Mouse (Mus musculus) intestine, embryonic 14.5 days (tissue): ENCODE data around the gene Rgs5. TPM values are rescaled to one million over a fixed set of nuclear protein-coding genes. Genes with fewer than 3 reads are reported as not detected.
A peak's percentile ranks its signal among the peaks of the same experiment; 100 is the strongest.

Source experiments
- ATAC-seq: fragments of 200-750 bp; cut with Nextera tagmentation; replicated peaks from 2 replicates; pipeline ENCODE4 v1.8.0; 2017; ENCODE audit warnings: low read depth, moderate number of reproducible peaks, moderate TSS enrichment, moderate library complexity; ENCODE audit not compliant: low FRiP score, low TSS enrichment
- DNase-seq: peaks from one replicate; pipeline ENCODE4 v3.0.0-alpha.2; 2018; ENCODE audit warnings: low spot score
- H3K27ac ChIP-seq: fragments of 300-500 bp; sonication (generic); 2 replicates; pipeline ENCODE4 v1.5.1; 2014; ENCODE audit warnings: low read depth, mild to moderate bottlenecking, control low read depth
- H3K27me3 ChIP-seq: fragments of 300-500 bp; sonication (generic); replicated peaks from 2 replicates; pipeline ENCODE4 v1.6.1; 2014; ENCODE audit warnings: low read length, control low read depth; ENCODE audit not compliant: control insufficient read depth, insufficient read depth
- H3K36me3 ChIP-seq: fragments of 300-500 bp; sonication (generic); 2 replicates; pipeline ENCODE4 v1.6.1; 2014; ENCODE audit warnings: low read length, control low read depth; ENCODE audit not compliant: control insufficient read depth, insufficient read depth
- H3K4me1 ChIP-seq: fragments of 300-500 bp; sonication (generic); replicated peaks from 2 replicates; pipeline ENCODE4 v1.6.1; 2014; ENCODE audit warnings: low read length, control low read depth, mixed read lengths; ENCODE audit not compliant: control insufficient read depth, insufficient read depth
- H3K4me2 ChIP-seq: fragments of 300-500 bp; sonication (generic); 2 replicates; pipeline ENCODE4 v1.6.1; 2014; ENCODE audit warnings: low read length
- H3K4me3 ChIP-seq: fragments of 300-500 bp; sonication (generic); 2 replicates; pipeline ENCODE4 v1.5.1; 2014; ENCODE audit warnings: low read depth, low read length, control low read depth, mixed read lengths
- H3K9ac ChIP-seq: fragments of 300-500 bp; sonication (generic); 2 replicates; pipeline ENCODE4 v1.6.1; 2014; ENCODE audit warnings: mild to moderate bottlenecking, low read length
- H3K9me3 ChIP-seq: fragments of 300-500 bp; sonication (generic); 2 replicates; pipeline ENCODE4 v1.6.1; 2016; ENCODE audit warnings: low read length, control low read depth; ENCODE audit not compliant: control insufficient read depth
- WGBS: fragments of 180-500 bp; shearing (Covaris S2); extraction: QIAGEN DNeasy Blood & Tissue Kit; methylation state at CpG from one replicate; pipeline ENCODE4 v1.1.7; 2014; 5-methylcytosine and 5-hydroxymethylcytosine counted together
- polyA plus RNA-seq: library from polyadenylated mRNA; unstranded; fragments of >200 nt; fragmentation: Nextera tagmentation; extraction: Ambion mirVana; gene quantifications from 2 replicates; pipeline ENCODE4 v1.2.1, GENCODE M21; 2014

Rgs5 gene
- polyA plus RNA-seq = 20.6 and 20.9 TPM in 2 replicates

DNA sequence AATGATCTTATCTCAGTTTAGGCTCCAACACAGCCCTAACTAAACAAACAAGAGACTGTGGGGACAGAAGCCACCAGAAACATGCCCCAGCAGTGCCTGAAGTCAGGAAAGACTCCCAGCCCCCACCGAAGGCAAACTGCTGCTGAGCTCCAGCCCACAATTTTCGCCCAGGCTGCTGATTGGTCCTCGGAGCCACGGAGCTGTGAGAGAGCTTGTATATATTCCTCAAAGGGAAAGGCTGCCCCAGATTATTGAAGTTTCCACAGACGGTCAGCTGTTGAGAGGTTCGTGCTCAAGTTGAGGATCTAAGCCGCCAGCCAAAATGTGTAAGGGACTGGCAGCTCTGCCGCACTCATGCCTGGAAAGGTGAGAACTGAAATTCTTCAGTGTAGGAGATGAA lies at the start of gene Rgs5:
Gene Rgs5 (plus strand): TSS at position 246 of the 400 bp plus-strand sequence.
- Histone ChIP-seq H3K9ac (peak within 1 kb of the TSS; percentile 29), H3K4me3 (peak within 1 kb of the TSS; percentile 23), H3K36me3 (no peaks in the 10 kb centered on the region), H3K4me2 (peak within 1 kb of the TSS; percentile 51), H3K27me3 (no peaks in the 10 kb centered on the region), H3K4me1 (peaks cover 30% of the 10 kb centered on the region), H3K27ac (0 out of 2 replicates have a peak within 1 kb of the TSS, but pooled peaks have one; percentile 24), H3K9me3 (no peaks in the 10 kb centered on the region)
- 8% methylated on average over 8 of the region's 8 CpGs for WGBS
- DNase-seq = peak; percentile 60
- ATAC-seq = no peak; the same call in 1 of the 2 replicates

DNA sequence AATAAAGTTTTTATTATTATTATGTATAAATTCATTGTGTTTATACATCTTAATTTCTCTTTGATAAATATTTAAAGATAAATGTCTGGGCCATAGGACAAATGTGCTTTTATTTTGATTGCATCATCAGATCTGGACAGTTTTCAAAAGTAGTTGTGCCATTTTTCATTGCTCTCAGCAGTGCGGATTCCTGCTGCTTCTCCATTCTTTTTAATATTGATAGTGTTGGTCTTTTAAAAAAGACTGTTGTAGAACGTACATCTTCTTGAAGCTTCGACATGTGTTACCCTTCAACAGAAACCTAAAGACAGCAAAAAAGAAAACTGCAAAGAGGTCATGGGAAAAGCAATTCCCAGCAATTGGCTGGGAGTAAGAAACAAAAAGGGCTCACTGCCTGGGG lies 49.1 kb upstream of the Rgs5 start:
- ATAC-seq (no peak), DNase-seq (no peak)
- Histone ChIP-seq H3K9me3 (no peaks in the 10 kb centered on the region), H3K36me3 (no peaks in the 10 kb centered on the region), H3K9ac (no peak overlapping the region), H3K4me2 (no peak overlapping the region), H3K27ac (no peak overlapping the region), H3K4me3 (no peak overlapping the region), H3K4me1 (no peaks in the 10 kb centered on the region), H3K27me3 (no peaks in the 10 kb centered on the region)
- 51% methylated on average over 3 of the region's 3 CpGs for WGBS

- no peaks in the 10 kb centered on the region for H3K9me3 ChIP-seq
- H3K9ac ChIP-seq = no peak overlapping the region
- H3K27ac ChIP-seq = no peak overlapping the region
- no peaks in the 10 kb centered on the region for H3K36me3 ChIP-seq
- H3K27me3 ChIP-seq = no peaks in the 10 kb centered on the region
- no peaks in the 10 kb centered on the region for H3K4me1 ChIP-seq
- ATAC-seq (no peak), DNase-seq (no peak)
- H3K4me3 ChIP-seq = no peak overlapping the region
- 46% methylated on average over 7 of the region's 7 CpGs for WGBS
- no peak overlapping the region for H3K4me2 ChIP-seq
Observed at GRCm38 (mm10) chr1:169629738-169630137, 25.6 kb upstream of the Rgs5 start.

- Histone ChIP-seq H3K4me1 (no peaks in the 10 kb centered on the region), H3K9ac (no peak overlapping the region), H3K9me3 (no peaks in the 10 kb centered on the region), H3K27me3 (no peaks in the 10 kb centered on the region), H3K36me3 (no peaks in the 10 kb centered on the region), H3K27ac (no peak overlapping the region), H3K4me2 (no peak overlapping the region), H3K4me3 (no peak overlapping the region)
- ATAC-seq (no peak), DNase-seq (no peak)
- WGBS = 40% methylated on average over 14 of the region's 14 CpGs
Observed at GRCm38 (mm10) chr1:169637251-169637750, 18.0 kb upstream of the Rgs5 start.

DNA sequence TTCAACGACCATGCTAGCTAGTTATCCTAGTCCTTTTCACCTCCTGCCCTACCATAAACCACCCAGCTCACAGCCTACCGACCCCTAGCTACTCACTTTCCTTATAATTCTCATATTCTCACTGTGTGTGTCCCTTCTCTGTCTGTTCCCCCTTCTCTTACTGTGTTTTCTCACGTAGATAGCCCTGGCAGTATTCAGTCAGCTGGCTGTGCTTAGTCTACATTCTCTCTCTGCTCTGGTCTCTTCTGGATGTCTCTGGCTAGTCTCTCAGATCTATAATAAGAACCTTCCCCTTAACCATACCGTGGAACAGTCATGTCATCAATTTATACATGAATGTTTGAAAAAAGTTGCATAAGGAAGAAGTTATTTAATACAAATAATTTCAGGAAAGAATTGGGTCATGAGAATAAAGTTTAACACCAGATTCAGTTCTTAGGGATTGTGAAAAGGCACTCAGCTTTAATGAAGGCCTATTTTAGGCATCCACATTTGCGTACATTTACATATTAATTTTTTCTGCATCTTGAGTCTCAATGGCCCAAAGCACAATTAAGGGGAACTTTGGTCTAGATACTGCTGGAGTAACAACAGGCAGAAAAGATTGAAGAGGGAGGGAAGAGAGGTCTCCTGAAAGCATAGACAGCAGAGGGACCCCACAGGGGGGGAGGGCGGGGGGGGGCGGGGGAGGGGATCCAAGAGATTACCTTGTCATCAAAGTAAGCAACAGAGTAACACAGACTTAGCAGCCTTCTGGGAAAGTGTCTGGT lies 10.2 kb upstream of the Rgs5 start:
- H3K27ac ChIP-seq = no peak overlapping the region
- no peak for DNase-seq
- ATAC-seq = no peak
- H3K9me3 ChIP-seq = no peaks in the 10 kb centered on the region
- no peaks in the 10 kb centered on the region for H3K36me3 ChIP-seq
- H3K4me2 ChIP-seq = no peak overlapping the region
- 63% methylated on average over 7 of the region's 7 CpGs for WGBS
- H3K27me3 ChIP-seq = no peaks in the 10 kb centered on the region
- no peak overlapping the region for H3K4me3 ChIP-seq
- H3K4me1 ChIP-seq = no peaks in the 10 kb centered on the region
- H3K9ac ChIP-seq = no peak overlapping the region

GRCm38 (mm10) chr1:169659479-169659878 lies 4.2 kb downstream of the Rgs5 start:
- H3K4me2 ChIP-seq = peak overlapping the region; percentile 1; the same call in 1 of the 2 replicates
- no peaks in the 10 kb centered on the region for H3K27me3 ChIP-seq
- H3K27ac ChIP-seq = no peak overlapping the region
- peaks cover 35% of the 10 kb centered on the region for H3K4me1 ChIP-seq
- ATAC-seq (no peak), DNase-seq (no peak)
- no peak overlapping the region for H3K9ac ChIP-seq
- no peak overlapping the region for H3K4me3 ChIP-seq
- no peaks in the 10 kb centered on the region for H3K36me3 ChIP-seq
- no peaks in the 10 kb centered on the region for H3K9me3 ChIP-seq
- WGBS = 2% methylated on average over 4 of the region's 4 CpGs

DNA sequence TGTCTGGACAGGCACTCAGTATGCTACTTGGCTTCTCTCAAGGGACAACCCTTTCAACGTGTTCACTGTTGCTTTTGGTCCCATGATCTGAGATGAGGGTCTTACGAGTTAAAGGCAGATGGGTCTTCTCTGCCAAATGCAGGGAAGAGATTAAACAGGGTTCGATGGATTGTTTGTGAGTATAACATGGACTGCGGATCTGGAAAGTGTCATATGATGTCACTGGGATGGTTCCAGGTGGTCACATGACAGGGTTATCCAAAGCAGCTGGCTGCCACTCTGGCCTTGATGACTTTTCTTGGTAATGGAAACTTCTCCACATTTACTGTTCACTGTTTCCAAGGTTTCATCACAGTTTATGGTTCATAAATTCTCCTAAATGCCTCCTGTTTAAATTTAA lies 12.0 kb downstream of the Rgs5 start:
- H3K4me3 ChIP-seq = no peak overlapping the region
- DNase-seq (peak; percentile 66), ATAC-seq (peak; percentile 77)
- H3K9ac ChIP-seq = no peak overlapping the region
- no peak overlapping the region for H3K4me2 ChIP-seq
- H3K27ac ChIP-seq = peak overlapping the region; percentile 47
- H3K27me3 ChIP-seq = no peaks in the 10 kb centered on the region
- no peaks in the 10 kb centered on the region for H3K36me3 ChIP-seq
- WGBS = 29% methylated on average over 4 of the region's 4 CpGs
- H3K4me1 ChIP-seq = peaks cover 7% of the 10 kb centered on the region; the same call in 1 of the 2 replicates
- H3K9me3 ChIP-seq = no peaks in the 10 kb centered on the region

- H3K4me1 ChIP-seq = peaks cover 7% of the 10 kb centered on the region; the same call in 1 of the 2 replicates
- H3K36me3 ChIP-seq = no peaks in the 10 kb centered on the region
- H3K4me2 ChIP-seq = no peak overlapping the region
- H3K9me3 ChIP-seq = no peaks in the 10 kb centered on the region
- ATAC-seq (no peak), DNase-seq (no peak)
- 67% methylated on average over 1 of the region's 1 CpGs for WGBS
- H3K27me3 ChIP-seq = no peaks in the 10 kb centered on the region
- no peak overlapping the region for H3K9ac ChIP-seq
- no peak overlapping the region for H3K27ac ChIP-seq
- no peak overlapping the region for H3K4me3 ChIP-seq
Observed at GRCm38 (mm10) chr1:169670705-169671104, 15.4 kb downstream of the Rgs5 start.

DNA sequence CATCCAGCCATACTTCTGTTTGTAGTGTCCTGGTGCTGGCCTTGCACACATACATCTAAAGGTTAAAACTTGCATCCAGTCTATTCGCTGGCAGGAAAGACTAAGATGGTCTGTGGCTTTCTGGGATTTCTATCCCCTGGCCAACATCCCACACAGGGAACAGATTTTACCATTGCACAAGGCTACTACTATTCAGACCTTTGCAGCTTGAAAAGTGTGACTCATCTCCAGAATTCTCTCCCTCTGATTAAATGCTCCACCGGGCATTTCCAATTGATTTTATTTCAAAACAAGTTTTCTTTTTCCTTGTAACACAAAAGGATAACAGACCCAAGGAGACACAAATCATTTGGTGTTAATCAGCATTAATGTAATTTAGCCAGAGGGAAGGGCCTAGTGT lies 16.5 kb downstream of the Rgs5 start:
- Histone ChIP-seq H3K9me3 (no peaks in the 10 kb centered on the region), H3K4me3 (no peak overlapping the region), H3K4me2 (no peak overlapping the region), H3K36me3 (no peaks in the 10 kb centered on the region), H3K9ac (no peak overlapping the region), H3K4me1 (peaks cover 4% of the 10 kb centered on the region; the same call in 1 of the 2 replicates), H3K27me3 (no peaks in the 10 kb centered on the region), H3K27ac (no peak overlapping the region)
- WGBS = 79% methylated on average over 2 of the region's 2 CpGs
- DNase-seq (no peak), ATAC-seq (no peak)
